Mouse (Mus musculus) kidney, postnatal 25 days (tissue): ENCODE results near the gene Tbx18.

Source experiments
- DNase-seq, 2 experiments: peaks; one replicate each; pipeline ENCODE4 v3.0.0; 2021; ENCODE audit warnings: mixed read lengths in 2 of 2

Tbx18 gene

GRCm38 (mm10) chr9:87730961-87731535 lies at the start of gene Tbx18:
Gene Tbx18 (minus strand): TSS chr9:87731260.
- DNase-seq = peak; percentile 50 to 64

GRCm38 (mm10) chr9:87773951-87774350 lies 42.9 kb upstream of the Tbx18 start:
- no peak for DNase-seq

DNA sequence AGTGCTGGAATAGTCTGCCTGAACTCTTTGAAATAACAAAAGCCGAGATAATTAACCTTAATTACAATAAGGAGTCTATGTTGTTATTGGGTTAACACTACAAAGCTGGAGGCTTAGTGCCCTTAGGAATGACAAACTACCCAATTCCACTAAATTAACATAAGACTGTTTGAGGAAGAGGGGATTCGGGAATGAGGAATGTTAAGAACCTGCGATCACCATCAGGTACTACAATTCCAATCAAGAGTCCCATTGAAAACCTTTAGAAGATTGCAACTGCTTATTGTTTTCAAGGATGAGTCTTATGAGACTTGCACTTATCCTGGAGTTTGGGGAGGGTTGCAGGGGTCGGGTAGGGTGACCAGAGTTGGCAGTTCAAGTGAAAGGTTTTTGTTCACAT lies 24.6 kb upstream of the Tbx18 start:
- DNase-seq = no peak

GRCm38 (mm10) chr9:87741599-87741998 lies 10.5 kb upstream of the Tbx18 start:
- no peak for DNase-seq

DNA sequence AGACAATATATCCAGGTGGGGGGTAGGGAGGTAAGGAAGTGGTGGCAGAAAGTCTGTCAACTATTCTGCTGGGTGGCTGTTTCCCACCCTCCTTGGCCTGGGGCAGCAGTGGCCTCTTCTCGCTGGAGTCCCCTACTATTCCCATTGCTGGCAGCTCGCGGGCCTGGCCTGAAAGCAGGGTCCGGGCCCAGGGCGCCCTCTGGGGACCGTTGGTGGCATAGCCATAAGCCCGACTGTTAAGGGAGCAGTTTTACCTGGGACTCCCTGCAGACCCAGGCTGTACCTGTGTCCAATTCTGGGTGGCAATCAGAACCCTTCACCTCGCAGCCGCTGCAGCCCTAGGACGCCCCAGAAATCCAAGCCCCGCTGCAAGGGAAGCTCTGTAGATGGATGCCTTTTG lies 9.6 kb upstream of the Tbx18 start:
- DNase-seq = peak; percentile 50 to 61

- no peak for DNase-seq
Observed at GRCm38 (mm10) chr9:87740241-87740645, 9.2 kb upstream of the Tbx18 start.

DNA sequence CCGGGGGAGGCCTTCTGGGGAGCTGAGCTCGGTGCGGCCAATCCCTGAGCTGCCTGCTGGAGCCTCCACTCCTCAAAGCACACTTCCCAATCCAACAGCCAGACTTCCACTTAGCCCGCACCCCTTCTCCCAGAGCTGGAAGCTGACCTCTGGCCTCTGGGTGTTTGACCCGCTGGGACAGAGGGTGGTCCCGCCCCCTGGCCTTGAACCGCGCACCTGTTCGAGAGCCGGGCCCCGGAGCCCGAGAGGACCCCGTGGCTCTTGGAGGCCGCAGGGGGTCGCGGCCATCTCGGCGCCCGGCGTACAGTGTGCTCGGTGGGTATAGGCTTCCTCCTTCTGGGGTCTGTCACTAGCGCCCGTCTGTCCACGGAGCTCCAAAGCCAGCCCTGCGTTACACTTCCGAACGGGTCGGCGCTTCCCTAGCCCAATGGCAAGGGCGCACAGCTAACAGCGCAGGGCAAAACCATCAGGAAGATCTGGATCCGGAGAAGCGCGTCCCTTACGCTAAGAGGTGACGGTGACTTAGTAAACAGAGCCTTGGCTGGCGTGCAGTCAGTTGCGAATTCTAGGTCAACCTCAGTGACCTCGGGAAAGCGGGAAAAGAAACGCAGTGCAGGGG lies 8.6 kb upstream of the Tbx18 start:
- no peak for DNase-seq

DNA sequence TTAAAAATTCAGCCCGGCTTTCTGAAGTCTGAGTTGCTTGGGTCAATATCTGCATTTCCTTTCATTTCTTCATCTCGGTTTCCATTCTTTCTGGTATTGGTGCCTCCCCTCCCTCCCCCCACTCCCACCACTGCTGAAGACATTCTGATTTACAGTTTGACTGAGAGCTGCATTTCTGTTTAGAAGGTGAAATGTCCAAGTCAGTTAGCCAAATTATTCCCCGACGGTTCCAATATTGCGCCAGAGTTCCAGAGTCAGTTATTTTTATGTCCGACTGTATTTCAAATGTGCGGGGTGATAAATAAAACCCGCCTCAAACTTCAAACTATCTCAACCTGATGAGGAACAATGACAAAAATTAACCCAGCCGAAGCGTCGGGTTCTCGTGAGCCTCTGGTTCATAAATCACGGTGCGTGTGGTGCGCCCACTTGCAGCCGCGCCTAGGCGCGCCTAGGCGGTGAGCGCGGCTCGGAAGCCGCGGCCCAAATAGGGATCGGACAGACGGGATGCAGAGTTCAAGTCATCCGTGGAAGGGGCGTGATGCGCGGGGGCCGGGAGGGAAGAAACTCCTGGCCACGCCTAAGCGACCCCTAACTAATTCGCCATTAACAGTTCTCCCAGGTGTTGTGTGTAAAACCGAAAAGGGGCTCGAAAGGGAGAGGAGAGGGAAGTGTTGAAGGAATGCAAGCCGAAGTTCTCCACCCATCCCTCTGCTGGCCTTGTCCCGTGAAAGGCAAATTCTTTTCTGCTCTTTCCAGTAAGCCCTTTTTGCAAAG lies 7.9 kb upstream of the Tbx18 start:
- no peak for DNase-seq

- DNase-seq = no peak
Observed at GRCm38 (mm10) chr9:87738123-87738522, 7.1 kb upstream of the Tbx18 start.

DNA sequence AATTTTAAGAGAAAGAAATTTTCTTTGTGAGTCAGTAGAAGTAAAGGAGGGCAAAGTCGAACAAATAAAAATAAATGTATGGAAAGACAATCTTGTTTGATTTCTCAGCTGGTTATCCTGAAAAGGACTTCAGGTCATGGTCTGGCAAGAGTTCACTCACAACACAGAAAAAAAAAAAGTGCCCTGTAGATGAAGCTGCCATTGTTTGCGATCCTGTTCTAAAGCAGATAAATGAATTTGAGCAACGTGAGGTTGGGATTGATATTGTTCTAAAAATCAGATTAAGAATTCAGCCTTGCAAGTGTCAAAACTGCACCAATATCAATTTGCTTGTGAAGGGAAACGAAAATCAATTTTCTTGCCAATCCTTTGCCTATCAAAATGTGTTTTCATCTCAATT lies 6.2 kb upstream of the Tbx18 start:
- no peak for DNase-seq

- DNase-seq = no peak
Observed at GRCm38 (mm10) chr9:87735046-87735445, 4.0 kb upstream of the Tbx18 start.

GRCm38 (mm10) chr9:87734631-87735030 lies 3.6 kb upstream of the Tbx18 start:
- DNase-seq = no peak

- DNase-seq = no peak
Observed at GRCm38 (mm10) chr9:87733732-87734131, 2.7 kb upstream of the Tbx18 start.

GRCm38 (mm10) chr9:87733236-87733630 lies 2.2 kb upstream of the Tbx18 start:
- no peak for DNase-seq

GRCm38 (mm10) chr9:87732416-87733235 lies 1.6 kb upstream of the Tbx18 start:
- no peak for DNase-seq

GRCm38 (mm10) chr9:87730271-87730960 lies 644 bp downstream of the Tbx18 start:
- peak in 1 of 2 experiments; percentile 44 for DNase-seq

DNA sequence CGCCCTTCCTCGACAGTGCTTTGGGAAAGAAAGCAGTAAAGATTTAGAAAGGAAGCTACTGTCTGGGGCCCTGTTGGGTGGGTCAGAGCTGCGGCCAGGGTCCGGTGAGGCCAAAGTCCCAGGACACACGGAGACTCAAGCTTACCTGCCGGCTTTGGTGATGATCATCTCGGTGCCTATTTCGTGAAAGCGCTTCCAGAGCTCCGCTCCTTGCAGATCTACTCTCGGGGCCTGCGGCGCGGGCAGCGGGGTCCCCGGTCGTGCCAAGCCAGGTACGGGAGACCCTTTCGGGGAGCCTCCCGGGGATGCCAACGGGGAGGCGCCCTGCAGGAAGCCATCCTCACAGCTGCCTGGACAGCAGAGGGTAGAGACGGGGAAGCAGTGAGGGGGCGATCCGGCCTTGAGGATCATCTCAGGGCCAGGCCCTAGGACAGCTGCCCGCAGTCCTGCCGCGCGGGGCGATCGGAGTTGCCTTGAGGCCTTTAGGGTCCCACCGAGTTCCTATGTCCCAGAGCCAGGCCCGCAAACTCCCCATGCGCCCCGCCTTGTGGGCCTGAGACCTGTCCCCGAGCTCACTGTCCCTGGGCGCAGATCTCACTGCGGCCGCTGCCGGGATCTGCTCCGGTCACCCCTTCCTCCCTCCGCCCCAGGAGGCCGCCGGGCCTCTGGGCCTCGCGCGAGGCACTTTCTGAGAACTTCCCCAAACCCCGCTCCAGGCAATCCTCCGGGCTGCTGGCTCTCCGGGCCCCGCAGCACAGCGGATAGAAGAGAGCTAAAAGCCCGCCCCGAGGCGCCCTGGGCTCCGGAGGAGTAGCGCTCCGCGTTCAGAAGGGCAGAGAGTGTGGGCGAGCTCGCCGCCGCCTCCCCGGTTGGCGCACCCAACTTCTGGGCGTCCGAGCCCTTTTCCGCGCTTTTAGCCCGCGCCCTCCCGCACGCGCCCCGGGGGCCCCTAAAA lies 1.5 kb downstream of the Tbx18 start:
- DNase-seq = peak in 1 of 2 experiments; percentile 36

- DNase-seq = no peak
Observed at GRCm38 (mm10) chr9:87728107-87728506, 3.0 kb downstream of the Tbx18 start.

GRCm38 (mm10) chr9:87727155-87727953 lies 3.7 kb downstream of the Tbx18 start:
- DNase-seq = no peak

DNA sequence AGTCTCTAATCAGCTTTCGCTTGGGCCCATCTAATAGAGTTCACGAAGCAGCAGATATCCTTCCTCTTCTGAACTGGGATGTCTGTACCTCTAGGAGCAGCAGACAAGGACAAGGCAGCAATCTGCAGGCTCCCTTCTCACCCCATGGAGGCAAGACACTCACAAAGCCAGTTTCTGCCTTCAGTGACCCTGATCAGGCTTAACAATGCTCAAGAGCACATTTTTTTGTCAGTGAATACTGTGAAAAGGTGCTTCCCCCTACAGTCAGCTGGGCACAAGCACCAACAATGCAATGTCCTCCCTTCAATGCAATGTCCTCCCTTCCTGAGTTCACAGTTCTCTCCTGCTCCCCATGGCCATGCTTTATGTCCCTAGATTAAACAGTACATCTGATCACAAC lies 9.3 kb downstream of the Tbx18 start:
- no peak for DNase-seq

DNA sequence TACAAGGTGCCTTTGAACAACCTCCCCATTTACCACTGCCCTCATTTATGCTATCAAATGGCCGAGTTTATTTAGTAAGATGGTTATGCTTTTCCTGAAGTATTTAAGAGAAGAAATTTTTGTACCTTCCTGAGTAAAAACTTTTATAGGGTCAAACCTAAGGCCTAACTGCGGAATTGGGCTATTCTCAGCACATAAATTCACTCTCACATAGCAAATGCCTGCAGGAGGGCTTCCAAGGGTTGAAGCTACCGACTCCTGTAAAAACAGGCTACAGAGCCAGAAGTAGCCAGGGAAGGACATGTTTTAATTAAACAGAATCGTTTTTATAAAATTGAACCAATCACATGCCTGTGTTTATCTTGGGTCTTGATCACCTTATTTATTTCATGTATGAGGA lies 20.7 kb downstream of the Tbx18 start:
- no peak for DNase-seq
